Mouse (Mus musculus): ENCODE measurements around the gene Gm13769.
"Not testable (repeated sequence)": the region's sequence is repeated elsewhere in the genome, so short reads cannot be mapped to it uniquely, and the experiment has no call there.

The Gm13769 gene

DNA sequence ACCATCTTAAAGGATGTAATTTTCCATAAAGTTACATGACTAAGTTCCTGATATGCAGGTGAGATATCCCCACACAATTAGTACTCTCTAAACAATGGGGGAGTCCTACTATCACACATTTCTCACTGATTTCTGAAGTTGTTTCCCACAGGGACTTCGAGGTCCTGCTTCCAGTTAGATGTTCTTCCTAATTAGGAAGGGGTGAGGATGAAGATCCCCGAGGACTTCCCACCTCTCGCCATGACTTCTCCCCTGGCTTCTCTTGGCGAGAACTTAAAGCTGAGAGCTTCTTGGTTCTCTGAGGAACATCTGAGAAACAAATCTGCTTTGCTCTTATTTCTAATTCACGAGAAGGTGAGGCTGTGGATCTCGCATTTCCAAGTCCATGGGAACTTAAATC is at the start of gene Gm13769:
TSS of gene Gm13769 (plus strand) at position 301 of the 400 bp plus-strand sequence.
- DNase-seq (ENCODE audit: low read depth, low spot score) = not testable (repeated sequence)

DNA sequence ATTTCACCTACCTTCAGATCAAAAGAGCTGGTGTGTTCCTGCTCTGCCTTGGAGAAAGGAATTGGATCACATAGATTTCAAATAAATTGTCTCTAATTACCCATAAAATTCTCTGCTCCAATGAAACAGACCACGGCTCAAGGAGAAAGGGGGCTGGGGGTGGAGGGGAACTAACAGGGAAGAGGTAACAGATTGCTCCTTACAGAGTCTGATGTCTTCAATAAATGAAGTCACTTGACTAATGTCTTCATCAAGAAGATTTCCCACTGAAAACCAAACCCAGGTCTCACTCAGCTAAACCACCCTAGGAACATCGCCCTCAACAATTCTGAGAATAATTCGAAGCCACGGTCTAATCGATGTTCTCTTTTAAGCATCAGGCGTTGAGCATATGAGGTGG is 29.3 kb upstream of the Gm13769 start, which contains the start of gene Olfr1272:
TSS of gene Olfr1272 (minus strand) at position 101 of the 400 bp plus-strand sequence.
- no peak for DNase-seq (ENCODE audit: low read depth, low spot score)

DNA sequence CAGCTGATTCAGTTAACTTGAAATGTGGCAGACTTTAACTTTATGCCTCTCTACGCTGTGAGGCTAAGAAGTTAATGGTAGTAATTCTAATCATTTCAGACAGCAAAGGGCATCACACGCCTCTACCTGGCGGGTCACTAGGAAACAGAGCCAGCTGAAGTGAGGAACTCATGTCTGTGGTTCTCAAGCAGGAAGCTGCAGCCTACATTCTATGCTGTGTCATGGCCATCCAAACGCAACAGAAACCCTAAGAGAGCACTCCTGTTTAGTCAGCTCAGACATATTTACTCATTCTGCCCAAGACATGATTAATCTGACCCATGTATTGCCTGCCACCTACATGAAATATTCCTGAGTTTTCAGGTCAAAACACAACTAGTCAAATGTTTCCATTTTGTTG is 24.7 kb downstream of the Gm13769 start:
- DNase-seq (ENCODE audit: low read depth, low spot score) = not testable (repeated sequence)

DNA sequence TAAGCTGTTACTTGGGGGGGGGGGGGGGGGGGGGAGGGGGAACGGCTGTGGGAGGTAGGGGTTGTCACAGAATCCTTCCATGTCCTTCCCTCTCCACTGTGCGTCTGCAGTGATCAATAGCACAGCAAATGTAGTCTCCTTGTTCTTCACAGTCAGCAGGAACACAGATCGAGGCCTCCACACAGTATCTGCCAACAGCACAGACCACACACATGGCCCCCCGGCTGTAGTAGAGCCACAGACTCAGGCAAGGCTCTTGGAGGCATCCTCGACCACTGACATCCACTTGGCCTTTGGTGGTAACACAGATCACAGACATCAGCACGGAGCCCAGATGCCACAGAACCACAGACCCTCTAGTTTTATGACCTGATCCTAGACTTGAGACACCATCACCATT is 29.0 kb downstream of the Gm13769 start:
- DNase-seq (ENCODE audit: low read depth, low spot score) = not testable (repeated sequence)

DNA sequence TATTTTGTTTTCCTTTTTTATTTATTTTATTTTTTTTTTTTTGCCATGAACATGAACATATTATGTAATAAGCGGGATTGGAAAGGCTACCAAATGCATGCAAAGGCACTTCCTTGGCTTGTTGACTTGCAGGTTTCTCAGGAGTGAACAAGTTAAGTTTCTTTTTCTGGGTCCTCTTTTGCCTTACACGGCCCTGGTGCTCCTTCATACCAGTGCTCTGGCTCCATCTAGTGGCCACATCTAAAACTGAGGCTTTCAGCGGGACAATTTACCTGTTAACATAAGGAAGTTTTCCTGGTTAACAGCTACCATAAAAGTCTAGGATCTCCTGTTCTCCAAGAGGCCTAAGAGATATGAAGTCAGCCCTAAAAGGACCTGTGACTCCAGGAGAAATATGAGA is 29.5 kb downstream of the Gm13769 start:
- DNase-seq (ENCODE audit: low read depth, low spot score) = not testable (repeated sequence)

DNA sequence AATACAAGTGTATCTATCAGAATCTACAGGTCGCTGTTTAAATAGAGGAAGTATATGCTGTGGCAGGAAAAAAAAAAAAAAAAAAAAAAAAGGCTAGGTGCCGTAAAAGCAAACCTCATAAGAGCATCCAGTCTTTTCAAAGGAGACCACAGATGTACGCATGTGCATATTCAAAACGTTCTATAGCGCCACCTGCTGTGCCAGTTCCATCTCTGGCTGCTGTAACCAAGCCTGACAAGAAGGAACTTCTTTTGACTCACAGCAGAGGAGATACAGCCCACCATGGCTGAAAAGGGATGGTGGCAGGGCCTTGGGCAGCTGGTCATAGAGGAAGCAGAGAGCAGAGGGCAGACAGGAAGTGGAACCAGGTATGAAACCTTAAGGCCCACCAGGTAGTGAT is 37.2 kb downstream of the Gm13769 start:
- DNase-seq (ENCODE audit: low read depth, low spot score) = not testable (repeated sequence)

DNA sequence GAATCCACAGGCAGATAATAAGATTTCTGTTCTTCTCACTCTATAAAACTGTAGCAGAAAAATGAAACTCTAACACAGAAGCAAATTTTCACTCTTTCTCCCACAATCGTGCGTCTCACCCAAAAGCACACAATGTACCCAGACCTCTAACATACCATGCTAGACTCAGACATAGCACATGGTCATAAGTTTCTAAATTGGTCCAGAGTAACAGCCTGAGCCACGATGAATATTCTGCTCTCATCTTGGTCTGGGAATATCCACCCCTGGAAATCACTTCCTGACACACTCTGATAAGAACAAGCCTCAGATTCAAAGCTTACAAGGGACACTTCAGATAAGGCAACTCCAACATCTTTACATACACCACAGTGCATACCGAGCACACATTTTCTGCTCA is 38.2 kb downstream of the Gm13769 start:
- DNase-seq (ENCODE audit: low read depth, low spot score) = not testable (repeated sequence)
